Mouse (Mus musculus) C2C12 (cell line): ENCODE measurements around the gene Adi1.

Source experiments
- CEBPB ChIP-seq: IDR thresholded peaks from one replicate; pipeline ENCODE4 v1.6.1; 2011; ENCODE audit warnings: low read depth, mild to moderate bottlenecking, control low read depth, moderate library complexity
- CTCF ChIP-seq: IDR thresholded peaks from one replicate; pipeline ENCODE4 v1.5.1; 2011; ENCODE audit not compliant: control insufficient read depth, insufficient read depth, insufficient read length
- FOSL1 ChIP-seq: IDR thresholded peaks from one replicate; pipeline ENCODE4 v1.8.0; 2011; ENCODE audit warnings: mild to moderate bottlenecking, low read length; ENCODE audit not compliant: poor library complexity, insufficient read depth, severe bottlenecking
- MAX ChIP-seq: IDR thresholded peaks from one replicate; pipeline ENCODE4 v1.6.1; 2011; ENCODE audit warnings: mild to moderate bottlenecking, control low read depth
- MYOD1 ChIP-seq: IDR thresholded peaks from one replicate; pipeline ENCODE4 v1.6.1; 2011; ENCODE audit warnings: low read depth; ENCODE audit not compliant: control insufficient read depth, insufficient read length
- MYOG ChIP-seq: IDR thresholded peaks from one replicate; pipeline ENCODE4 v1.6.1; 2011; ENCODE audit not compliant: control insufficient read depth, insufficient read length; ENCODE audit errors: extremely low read depth
- USF1 ChIP-seq: IDR thresholded peaks from one replicate; pipeline ENCODE4 v1.6.1; 2011; ENCODE audit warnings: low read depth, mild to moderate bottlenecking, control low read depth, moderate library complexity

DNA sequence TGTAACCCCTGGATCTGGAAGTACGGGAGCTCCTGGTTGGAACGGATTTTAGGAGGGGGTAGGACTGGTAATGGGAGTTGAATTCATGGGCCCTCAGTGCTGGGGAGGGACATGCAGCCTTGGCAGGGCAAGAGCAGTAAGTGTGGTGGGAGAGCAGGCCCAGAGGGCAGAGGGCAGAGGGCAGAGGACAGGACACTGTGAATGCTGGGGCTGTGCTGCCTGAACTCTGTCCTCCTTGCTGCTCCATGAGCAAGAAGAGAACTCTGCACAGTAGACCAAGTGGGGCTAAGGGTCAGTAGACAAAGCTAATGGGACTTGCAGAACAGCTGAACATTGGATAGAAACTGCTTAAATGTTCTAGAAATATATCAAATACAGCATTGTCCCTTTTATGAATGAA, 43.1 kb downstream of the Adi1 start:
- TF ChIP-seq CTCF (no peak), USF1 (no peak), FOSL1 (no peak), MYOD1 (no peak), CEBPB (no peak), MYOG (no peak), MAX (no peak)
